Mouse (Mus musculus): ENCODE measurements around the gene U2af1l4. TPM values are rescaled to one million over a fixed set of nuclear protein-coding genes. Genes with fewer than 3 reads are reported as not detected.
A peak's percentile ranks its signal among the peaks of the same experiment; 100 is the strongest.

Gene U2af1l4
- total and polyA plus RNA-seq, 2 experiments from 2014 or later, result 54.7 to 96.4 TPM

- no peak overlapping the region for H3K27ac ChIP-seq (ENCODE audit: low read depth, low read length)
- no peak overlapping the region for H3K4me2 ChIP-seq (ENCODE audit: low read depth, low read length, poor library complexity, severe bottlenecking)
- no peak for ATAC-seq (ENCODE audit: low FRiP score)
- no peaks in the 10 kb centered on the region for H3K9me3 ChIP-seq (ENCODE audit: low read length)
- H3K4me3 ChIP-seq (ENCODE audit: low read depth, low read length), result no peak overlapping the region
- TF ChIP-seq CTCF (IDR thresholded peaks at IDR 0.05), result no peak
- no peak for DNase-seq (ENCODE audit: low spot score)
- no peaks in the 10 kb centered on the region for H3K27me3 ChIP-seq (ENCODE audit: insufficient read depth, low read length)
- H3K36me3 ChIP-seq (ENCODE audit: insufficient read depth, low read length), result no peaks in the 10 kb centered on the region
- H3K9ac ChIP-seq (replicated peaks; ENCODE audit: low read length, poor library complexity, severe bottlenecking), result no peak overlapping the region
- H3K4me1 ChIP-seq (ENCODE audit: insufficient read depth, low read length), result no peaks in the 10 kb centered on the region
- 86% methylated on average over 5 of the region's 5 CpGs for WGBS
These were observed 33.0 kb downstream of the U2af1l4 start for GRCm38 (mm10) chr7:30596093-30596492.

GRCm38 (mm10) chr7:30596811-30597210 lies 33.7 kb downstream of the U2af1l4 start:
- WGBS, result 68% methylated on average over 5 of the region's 5 CpGs
- no peak for TF ChIP-seq CTCF (IDR thresholded peaks at IDR 0.05)
- Histone ChIP-seq H3K4me3 (ENCODE audit: low read depth, low read length) (no peak overlapping the region), H3K27me3 (ENCODE audit: insufficient read depth, low read length) (no peaks in the 10 kb centered on the region), H3K9ac (replicated peaks; ENCODE audit: low read length, poor library complexity, severe bottlenecking) (no peak overlapping the region), H3K9me3 (ENCODE audit: low read length) (no peaks in the 10 kb centered on the region), H3K36me3 (ENCODE audit: insufficient read depth, low read length) (no peaks in the 10 kb centered on the region), H3K27ac (ENCODE audit: low read depth, low read length) (no peak overlapping the region), H3K4me2 (ENCODE audit: low read depth, low read length, poor library complexity, severe bottlenecking) (no peak overlapping the region), H3K4me1 (ENCODE audit: insufficient read depth, low read length) (no peaks in the 10 kb centered on the region)
- ATAC-seq (ENCODE audit: low FRiP score) (no peak), DNase-seq (ENCODE audit: low spot score) (no peak)

GRCm38 (mm10) chr7:30598786-30599185 lies 35.7 kb downstream of the U2af1l4 start, which contains the start of gene Zbtb32:
Gene Zbtb32, minus strand, starts transcription at chr7:30598909.
- no peak within 1 kb of the TSS for H3K9ac ChIP-seq (replicated peaks; ENCODE audit: low read length, poor library complexity, severe bottlenecking)
- H3K4me3 ChIP-seq (ENCODE audit: low read depth, low read length), result no peak within 1 kb of the TSS
- H3K4me2 ChIP-seq (ENCODE audit: low read depth, low read length, poor library complexity, severe bottlenecking), result peak within 1 kb of the TSS; percentile 29; the same call in 1 of the 2 replicates
- H3K36me3 ChIP-seq (ENCODE audit: insufficient read depth, low read length), result no peaks in the 10 kb centered on the region
- no peak for ATAC-seq (ENCODE audit: low FRiP score)
- DNase-seq (ENCODE audit: low spot score), result no peak
- no peaks in the 10 kb centered on the region for H3K27me3 ChIP-seq (ENCODE audit: insufficient read depth, low read length)
- no peaks in the 10 kb centered on the region for H3K9me3 ChIP-seq (ENCODE audit: low read length)
- 95% methylated on average over 12 of the region's 12 CpGs for WGBS
- H3K4me1 ChIP-seq (ENCODE audit: insufficient read depth, low read length), result no peaks in the 10 kb centered on the region
- H3K27ac ChIP-seq (ENCODE audit: low read depth, low read length), result no peak within 1 kb of the TSS
- no peak for TF ChIP-seq CTCF (IDR thresholded peaks at IDR 0.05)

- WGBS, result 1% methylated on average over 16 of the region's 16 CpGs
- Histone ChIP-seq H3K9ac (replicated peaks; ENCODE audit: low read length, poor library complexity, severe bottlenecking) (no peak overlapping the region), H3K4me3 (ENCODE audit: low read depth, low read length) (0 out of 2 replicates have a peak overlapping the region, but pooled peaks have one; percentile 5), H3K9me3 (ENCODE audit: low read length) (no peaks in the 10 kb centered on the region), H3K36me3 (ENCODE audit: insufficient read depth, low read length) (no peaks in the 10 kb centered on the region), H3K4me2 (ENCODE audit: low read depth, low read length, poor library complexity, severe bottlenecking) (peak overlapping the region; percentile 29), H3K4me1 (ENCODE audit: insufficient read depth, low read length) (no peaks in the 10 kb centered on the region), H3K27me3 (ENCODE audit: insufficient read depth, low read length) (no peaks in the 10 kb centered on the region), H3K27ac (ENCODE audit: low read depth, low read length) (no peak overlapping the region)
- no peak for TF ChIP-seq CTCF (IDR thresholded peaks at IDR 0.05)
- ATAC-seq (ENCODE audit: low FRiP score) (peak; percentile 97), DNase-seq (ENCODE audit: low spot score) (peak; percentile 96)
These were observed 36.8 kb downstream of the U2af1l4 start for GRCm38 (mm10) chr7:30599933-30600353.

GRCm38 (mm10) chr7:30600651-30601050 lies 37.5 kb downstream of the U2af1l4 start:
- Histone ChIP-seq H3K4me1 (ENCODE audit: insufficient read depth, low read length) (no peaks in the 10 kb centered on the region), H3K27me3 (ENCODE audit: insufficient read depth, low read length) (no peaks in the 10 kb centered on the region), H3K27ac (ENCODE audit: low read depth, low read length) (no peak overlapping the region), H3K4me3 (ENCODE audit: low read depth, low read length) (no peak overlapping the region), H3K4me2 (ENCODE audit: low read depth, low read length, poor library complexity, severe bottlenecking) (no peak overlapping the region), H3K9me3 (ENCODE audit: low read length) (no peaks in the 10 kb centered on the region), H3K9ac (replicated peaks; ENCODE audit: low read length, poor library complexity, severe bottlenecking) (no peak overlapping the region), H3K36me3 (ENCODE audit: insufficient read depth, low read length) (no peaks in the 10 kb centered on the region)
- 72% methylated on average over 7 of the region's 7 CpGs for WGBS
- TF ChIP-seq CTCF (IDR thresholded peaks at IDR 0.05), result no peak
- no peak for ATAC-seq (ENCODE audit: low FRiP score)
- DNase-seq (ENCODE audit: low spot score), result no peak

- Histone ChIP-seq H3K27me3 (ENCODE audit: insufficient read depth, low read length) (no peaks in the 10 kb centered on the region), H3K9ac (replicated peaks; ENCODE audit: low read length, poor library complexity, severe bottlenecking) (no peak overlapping the region), H3K36me3 (ENCODE audit: insufficient read depth, low read length) (no peaks in the 10 kb centered on the region), H3K4me3 (ENCODE audit: low read depth, low read length) (no peak overlapping the region), H3K27ac (ENCODE audit: low read depth, low read length) (no peak overlapping the region), H3K9me3 (ENCODE audit: low read length) (no peaks in the 10 kb centered on the region), H3K4me2 (ENCODE audit: low read depth, low read length, poor library complexity, severe bottlenecking) (no peak overlapping the region), H3K4me1 (ENCODE audit: insufficient read depth, low read length) (no peaks in the 10 kb centered on the region)
- TF ChIP-seq CTCF (IDR thresholded peaks at IDR 0.05), result no peak
- ATAC-seq (ENCODE audit: low FRiP score) (no peak), DNase-seq (ENCODE audit: low spot score) (no peak)
- 67% methylated on average over 3 of the region's 3 CpGs for WGBS
These were observed 39.5 kb downstream of the U2af1l4 start for GRCm38 (mm10) chr7:30602583-30602982.

Measured in midbrain, postnatal 0 days (tissue).